Mouse (Mus musculus) brain, embryonic 14.5 days (tissue): Measurements from ENCODE around the gene Foxf2.

Experiments
- CTCF ChIP-seq: fragments of 200-500 bp; IDR thresholded peaks from 2 replicates; pipeline ENCODE4 v1.5.1; 2012; ENCODE audit warnings: inconsistent platforms, mild to moderate bottlenecking, moderate library complexity, borderline replicate concordance; ENCODE audit not compliant: insufficient read depth, insufficient read length; ENCODE audit errors: extremely low read depth
- POLR2A ChIP-seq: fragments of 200-500 bp; IDR thresholded peaks from 2 replicates; pipeline ENCODE4 v1.6.1; 2012; ENCODE audit warnings: mild to moderate bottlenecking, inconsistent platforms, borderline replicate concordance; ENCODE audit not compliant: poor library complexity, insufficient read depth, insufficient read length, severe bottlenecking; ENCODE audit errors: extremely low read depth

DNA sequence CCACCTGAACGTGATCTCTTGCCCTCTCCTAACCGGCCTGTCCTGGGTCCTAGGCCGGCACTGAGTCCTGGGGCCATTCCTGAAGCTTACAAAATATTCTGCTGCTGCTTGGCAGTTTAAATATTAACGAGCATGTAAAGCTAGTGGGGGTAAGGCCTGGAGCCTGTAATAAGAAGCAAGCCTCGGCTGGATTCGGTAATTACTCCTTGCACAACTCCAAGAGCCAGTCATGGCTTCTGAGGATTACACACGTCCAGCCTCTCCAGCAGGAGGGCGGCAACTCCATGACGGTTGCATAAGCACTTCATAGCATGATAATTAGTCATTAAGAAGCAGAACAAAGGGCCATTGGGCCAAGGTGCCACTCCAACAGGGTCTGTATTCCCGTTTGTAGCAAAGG lies 47.2 kb upstream of the Foxf2 start:
- no peak for TF ChIP-seq CTCF
- no peak for TF ChIP-seq POLR2A
